Mouse (Mus musculus): ENCODE data around the gene Edem3. TPM values are rescaled to one million over a fixed set of nuclear protein-coding genes. Genes with fewer than 3 reads are reported as not detected.
A peak's percentile ranks its signal among the peaks of the same experiment; 100 is the strongest.

The Edem3 gene
- polyA plus RNA-seq, 1 experiment from 2014 or later = 31.0 TPM

DNA sequence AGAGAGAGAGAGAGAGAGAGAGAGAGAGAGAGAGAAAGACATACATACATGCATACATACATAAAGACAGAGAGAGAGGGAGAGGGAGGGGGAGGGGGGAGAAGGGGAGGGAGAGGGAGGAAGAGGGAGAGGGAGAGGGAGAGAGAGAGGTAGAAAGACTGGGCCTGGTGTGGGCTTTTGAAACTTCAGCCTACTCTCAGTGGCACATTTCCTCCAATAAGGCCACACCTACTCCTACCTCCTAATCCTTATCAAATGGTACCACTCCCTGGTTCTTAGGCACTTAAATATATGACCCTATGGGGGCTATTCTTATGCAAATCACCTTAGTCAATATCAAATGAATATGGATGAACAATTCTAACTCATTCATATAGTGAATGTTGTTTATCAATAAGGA is 41.5 kb upstream of the Edem3 start:
- no peaks in the 10 kb centered on the region for H3K4me1 ChIP-seq (ENCODE audit: control insufficient read depth, insufficient read depth, low read length)
- no peak overlapping the region for H3K9ac ChIP-seq (replicated peaks; ENCODE audit: low read length)
- no peak overlapping the region for H3K27ac ChIP-seq (replicated peaks; ENCODE audit: low read depth, low read length)
- H3K4me3 ChIP-seq (replicated peaks; ENCODE audit: low read depth, low read length) = no peak overlapping the region
- H3K4me2 ChIP-seq (ENCODE audit: low read length) = no peak overlapping the region
- DNase-seq (no peak), ATAC-seq (ENCODE audit: low FRiP score, low TSS enrichment) (no peak)
- H3K36me3 ChIP-seq (ENCODE audit: control insufficient read depth, insufficient read depth, low read length) = no peaks in the 10 kb centered on the region
- no peaks in the 10 kb centered on the region for H3K27me3 ChIP-seq (ENCODE audit: control insufficient read depth, insufficient read depth, low read length)
- H3K9me3 ChIP-seq (ENCODE audit: control insufficient read depth, low read length) = no peaks in the 10 kb centered on the region

DNA sequence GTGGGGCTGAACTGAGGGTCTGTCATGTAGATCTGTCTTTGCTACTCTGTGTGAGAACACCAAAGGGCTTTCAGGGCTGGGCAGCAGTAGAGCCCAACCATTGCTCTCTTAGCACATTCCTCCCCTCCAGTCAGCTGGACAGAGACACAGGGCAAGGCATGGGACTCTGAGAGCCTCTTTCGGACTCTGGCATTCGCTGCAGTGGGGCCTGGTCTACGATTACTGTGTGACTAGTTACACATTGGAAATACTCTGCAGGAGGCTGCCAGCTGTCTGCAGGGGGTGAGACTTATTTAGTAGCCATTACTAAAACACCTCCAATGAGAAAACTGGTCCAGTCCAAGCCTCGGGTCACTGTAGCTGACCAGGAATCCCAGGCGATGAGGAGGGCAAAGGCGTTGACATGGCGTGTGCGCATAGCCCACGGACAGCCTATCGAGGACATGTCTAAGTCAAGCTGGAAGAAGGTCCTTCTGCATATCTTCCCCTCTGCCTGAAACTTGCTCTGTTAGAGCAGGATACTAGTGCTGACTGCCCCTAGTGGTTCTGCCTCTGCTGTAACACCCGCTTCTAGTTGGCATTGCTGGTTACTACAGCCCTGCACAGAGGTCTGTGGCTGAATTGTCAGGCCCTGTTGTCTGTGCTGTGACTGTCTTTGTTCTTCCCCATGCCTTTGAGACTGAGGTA is 39.0 kb upstream of the Edem3 start:
- no peaks in the 10 kb centered on the region for H3K36me3 ChIP-seq (ENCODE audit: control insufficient read depth, insufficient read depth, low read length)
- no peak overlapping the region for H3K9ac ChIP-seq (replicated peaks; ENCODE audit: low read length)
- ATAC-seq (ENCODE audit: low FRiP score, low TSS enrichment) = no peak
- 74% methylated on average over 11 of the region's 11 CpGs for WGBS
- no peak overlapping the region for H3K27ac ChIP-seq (replicated peaks; ENCODE audit: low read depth, low read length)
- H3K4me1 ChIP-seq (ENCODE audit: control insufficient read depth, insufficient read depth, low read length) = no peaks in the 10 kb centered on the region
- no peak overlapping the region for H3K4me3 ChIP-seq (replicated peaks; ENCODE audit: low read depth, low read length)
- no peaks in the 10 kb centered on the region for H3K9me3 ChIP-seq (ENCODE audit: control insufficient read depth, low read length)
- H3K27me3 ChIP-seq (ENCODE audit: control insufficient read depth, insufficient read depth, low read length) = no peaks in the 10 kb centered on the region
- peak; percentile 37 for DNase-seq
- H3K4me2 ChIP-seq (ENCODE audit: low read length) = no peak overlapping the region

- H3K4me3 ChIP-seq (replicated peaks; ENCODE audit: low read depth, low read length) = no peak overlapping the region
- H3K4me1 ChIP-seq (ENCODE audit: control insufficient read depth, insufficient read depth, low read length) = peaks cover 3% of the 10 kb centered on the region; the same call in 1 of the 2 replicates
- H3K9me3 ChIP-seq (ENCODE audit: control insufficient read depth, low read length) = no peaks in the 10 kb centered on the region
- H3K27ac ChIP-seq (replicated peaks; ENCODE audit: low read depth, low read length) = no peak overlapping the region
- no peak overlapping the region for H3K4me2 ChIP-seq (ENCODE audit: low read length)
- DNase-seq = no peak
- ATAC-seq (ENCODE audit: low FRiP score, low TSS enrichment) = no peak
- no peaks in the 10 kb centered on the region for H3K27me3 ChIP-seq (ENCODE audit: control insufficient read depth, insufficient read depth, low read length)
- H3K9ac ChIP-seq (replicated peaks; ENCODE audit: low read length) = no peak overlapping the region
- WGBS = 92% methylated on average over 5 of the region's 5 CpGs
- no peaks in the 10 kb centered on the region for H3K36me3 ChIP-seq (ENCODE audit: control insufficient read depth, insufficient read depth, low read length)
Observed at GRCm38 (mm10) chr1:151717624-151718023, 37.5 kb upstream of the Edem3 start.

DNA sequence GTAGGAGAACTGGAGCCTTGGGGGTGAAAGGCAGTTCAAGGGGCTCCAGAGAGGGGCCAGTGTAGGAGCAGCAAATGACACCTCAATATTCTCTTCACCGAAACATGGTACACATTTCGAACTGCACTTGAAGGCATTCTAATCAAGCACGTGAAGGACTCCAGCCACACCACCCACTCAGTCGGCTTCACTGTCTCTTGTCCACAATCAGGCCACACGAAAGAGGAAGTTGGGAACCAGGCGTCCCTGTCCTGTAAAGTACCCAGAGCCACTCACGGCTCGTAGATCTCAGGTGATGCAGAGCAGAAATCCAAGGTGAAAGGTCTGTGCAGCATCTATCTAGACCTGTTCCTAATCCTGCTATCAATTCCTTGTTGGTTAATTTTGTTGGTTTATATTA is 36.6 kb upstream of the Edem3 start:
- Histone ChIP-seq H3K27ac (replicated peaks; ENCODE audit: low read depth, low read length) (no peak overlapping the region), H3K36me3 (ENCODE audit: control insufficient read depth, insufficient read depth, low read length) (no peaks in the 10 kb centered on the region), H3K4me1 (ENCODE audit: control insufficient read depth, insufficient read depth, low read length) (peaks cover 3% of the 10 kb centered on the region; the same call in 1 of the 2 replicates), H3K4me2 (ENCODE audit: low read length) (no peak overlapping the region), H3K9ac (replicated peaks; ENCODE audit: low read length) (no peak overlapping the region), H3K4me3 (replicated peaks; ENCODE audit: low read depth, low read length) (no peak overlapping the region), H3K9me3 (ENCODE audit: control insufficient read depth, low read length) (no peaks in the 10 kb centered on the region), H3K27me3 (ENCODE audit: control insufficient read depth, insufficient read depth, low read length) (no peaks in the 10 kb centered on the region)
- DNase-seq (no peak), ATAC-seq (ENCODE audit: low FRiP score, low TSS enrichment) (no peak)
- 89% methylated on average over 8 of the region's 8 CpGs for WGBS

- peaks cover 3% of the 10 kb centered on the region; the same call in 1 of the 2 replicates for H3K4me1 ChIP-seq (ENCODE audit: control insufficient read depth, insufficient read depth, low read length)
- no peaks in the 10 kb centered on the region for H3K9me3 ChIP-seq (ENCODE audit: control insufficient read depth, low read length)
- DNase-seq (no peak), ATAC-seq (ENCODE audit: low FRiP score, low TSS enrichment) (no peak)
- H3K4me2 ChIP-seq (ENCODE audit: low read length) = no peak overlapping the region
- H3K27me3 ChIP-seq (ENCODE audit: control insufficient read depth, insufficient read depth, low read length) = no peaks in the 10 kb centered on the region
- H3K9ac ChIP-seq (replicated peaks; ENCODE audit: low read length) = no peak overlapping the region
- WGBS = 90% methylated on average over 5 of the region's 5 CpGs
- no peak overlapping the region for H3K27ac ChIP-seq (replicated peaks; ENCODE audit: low read depth, low read length)
- no peak overlapping the region for H3K4me3 ChIP-seq (replicated peaks; ENCODE audit: low read depth, low read length)
- H3K36me3 ChIP-seq (ENCODE audit: control insufficient read depth, insufficient read depth, low read length) = no peaks in the 10 kb centered on the region
Observed at GRCm38 (mm10) chr1:151719911-151720310, 35.3 kb upstream of the Edem3 start.

- Histone ChIP-seq H3K4me2 (ENCODE audit: low read length) (no peak overlapping the region), H3K9ac (replicated peaks; ENCODE audit: low read length) (no peak overlapping the region), H3K4me3 (replicated peaks; ENCODE audit: low read depth, low read length) (no peak overlapping the region), H3K9me3 (ENCODE audit: control insufficient read depth, low read length) (no peaks in the 10 kb centered on the region), H3K36me3 (ENCODE audit: control insufficient read depth, insufficient read depth, low read length) (no peaks in the 10 kb centered on the region), H3K4me1 (ENCODE audit: control insufficient read depth, insufficient read depth, low read length) (peaks cover 3% of the 10 kb centered on the region; the same call in 1 of the 2 replicates), H3K27ac (replicated peaks; ENCODE audit: low read depth, low read length) (no peak overlapping the region), H3K27me3 (ENCODE audit: control insufficient read depth, insufficient read depth, low read length) (no peaks in the 10 kb centered on the region)
- DNase-seq = no peak
- ATAC-seq (ENCODE audit: low FRiP score, low TSS enrichment) = no peak
- 88% methylated on average over 2 of the region's 2 CpGs for WGBS
Observed at GRCm38 (mm10) chr1:151720566-151720965, 34.6 kb upstream of the Edem3 start.

DNA sequence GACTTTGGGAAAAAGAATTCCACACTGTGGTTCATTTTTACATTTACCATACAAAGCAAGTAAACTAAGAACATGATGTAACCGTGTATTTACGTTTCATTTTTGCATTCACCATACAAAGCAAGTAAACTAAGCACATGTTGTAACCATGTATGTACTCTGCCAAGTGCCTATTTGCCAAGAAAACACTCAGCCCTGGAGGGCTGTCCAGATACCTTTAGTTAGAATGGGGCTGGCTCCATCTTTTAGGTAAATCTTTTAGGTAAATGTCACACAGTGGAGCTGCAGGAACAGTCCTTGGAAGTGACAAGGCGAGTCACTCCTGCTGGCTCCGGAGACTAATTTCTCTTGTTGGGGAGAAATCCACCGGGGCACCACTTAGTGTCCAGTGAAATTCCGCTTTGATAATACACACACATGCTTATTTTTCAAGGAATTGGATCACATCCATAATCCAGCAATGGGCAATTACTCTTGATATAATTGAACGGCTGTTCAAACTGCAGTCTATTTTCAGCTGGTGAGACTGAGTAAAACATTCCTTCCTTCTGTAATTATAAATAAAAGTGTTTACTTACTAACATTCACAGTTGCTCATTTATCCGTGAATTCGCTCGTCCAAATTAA is 33.7 kb upstream of the Edem3 start:
- Histone ChIP-seq H3K9me3 (ENCODE audit: control insufficient read depth, low read length) (no peaks in the 10 kb centered on the region), H3K27me3 (ENCODE audit: control insufficient read depth, insufficient read depth, low read length) (no peaks in the 10 kb centered on the region), H3K4me1 (ENCODE audit: control insufficient read depth, insufficient read depth, low read length) (peaks cover 3% of the 10 kb centered on the region; the same call in 1 of the 2 replicates), H3K4me2 (ENCODE audit: low read length) (no peak overlapping the region), H3K36me3 (ENCODE audit: control insufficient read depth, insufficient read depth, low read length) (no peaks in the 10 kb centered on the region), H3K27ac (replicated peaks; ENCODE audit: low read depth, low read length) (no peak overlapping the region), H3K9ac (replicated peaks; ENCODE audit: low read length) (no peak overlapping the region), H3K4me3 (replicated peaks; ENCODE audit: low read depth, low read length) (no peak overlapping the region)
- DNase-seq (peak; percentile 6), ATAC-seq (ENCODE audit: low FRiP score, low TSS enrichment) (no peak)
- WGBS = 76% methylated on average over 10 of the region's 10 CpGs

GRCm38 (mm10) chr1:151723771-151724170 is 31.4 kb upstream of the Edem3 start:
- peaks cover 3% of the 10 kb centered on the region; the same call in 1 of the 2 replicates for H3K4me1 ChIP-seq (ENCODE audit: control insufficient read depth, insufficient read depth, low read length)
- H3K36me3 ChIP-seq (ENCODE audit: control insufficient read depth, insufficient read depth, low read length) = no peaks in the 10 kb centered on the region
- no peak overlapping the region for H3K4me3 ChIP-seq (replicated peaks; ENCODE audit: low read depth, low read length)
- DNase-seq = no peak
- no peaks in the 10 kb centered on the region for H3K9me3 ChIP-seq (ENCODE audit: control insufficient read depth, low read length)
- no peak overlapping the region for H3K27ac ChIP-seq (replicated peaks; ENCODE audit: low read depth, low read length)
- WGBS = 90% methylated on average over 4 of the region's 4 CpGs
- no peak overlapping the region for H3K9ac ChIP-seq (replicated peaks; ENCODE audit: low read length)
- H3K4me2 ChIP-seq (ENCODE audit: low read length) = no peak overlapping the region
- H3K27me3 ChIP-seq (ENCODE audit: control insufficient read depth, insufficient read depth, low read length) = no peaks in the 10 kb centered on the region
- no peak for ATAC-seq (ENCODE audit: low FRiP score, low TSS enrichment)

GRCm38 (mm10) chr1:151725590-151725989 is 29.6 kb upstream of the Edem3 start:
- ATAC-seq (ENCODE audit: low FRiP score, low TSS enrichment) (no peak), DNase-seq (no peak)
- no peak overlapping the region for H3K27ac ChIP-seq (replicated peaks; ENCODE audit: low read depth, low read length)
- H3K36me3 ChIP-seq (ENCODE audit: control insufficient read depth, insufficient read depth, low read length) = no peaks in the 10 kb centered on the region
- no peaks in the 10 kb centered on the region for H3K9me3 ChIP-seq (ENCODE audit: control insufficient read depth, low read length)
- H3K4me3 ChIP-seq (replicated peaks; ENCODE audit: low read depth, low read length) = no peak overlapping the region
- no peaks in the 10 kb centered on the region for H3K27me3 ChIP-seq (ENCODE audit: control insufficient read depth, insufficient read depth, low read length)
- no peak overlapping the region for H3K9ac ChIP-seq (replicated peaks; ENCODE audit: low read length)
- H3K4me1 ChIP-seq (ENCODE audit: control insufficient read depth, insufficient read depth, low read length) = peaks cover 3% of the 10 kb centered on the region; the same call in 1 of the 2 replicates
- 92% methylated on average over 2 of the region's 2 CpGs for WGBS
- no peak overlapping the region for H3K4me2 ChIP-seq (ENCODE audit: low read length)
